Mouse (Mus musculus) T-helper 17 cell (primary cell): ENCODE results near the gene Kti12.

ENCODE experiments used
- in situ Hi-C, 2 experiments: fragments of 300-600 bp; cut with MboI, MseI; formaldehyde crosslinking; loops; 1 replicate in 1 of 2; 2 replicates in 1 of 2; pipeline ENCODE4 v1.15.1; 2025; ENCODE audit warnings: high pct_unique_total_duplicates in 2 of 2

Gene Kti12

GRCm38 (mm10) chr4:108847715-108848504 lies at the start of gene Kti12:
Gene Kti12, plus strand, starts transcription at chr4:108847785.
- in situ Hi-C loops = loop anchor here in 1 of 2 experiments (25.0 kb wide), 1 partner anchor 814 kb away; the partner anchor contains the start of gene Cdkn2c

GRCm38 (mm10) chr4:108798083-108798830 lies 49.3 kb upstream of the Kti12 start:
- in situ Hi-C loops = loop anchor here in 1 of 2 experiments (5.0 kb wide), 1 partner anchor 179 kb away; no protein-coding TSS in a partner anchor

GRCm38 (mm10) chr4:108803535-108803934 lies 44.0 kb upstream of the Kti12 start:
- in situ Hi-C loops = no loop called here

GRCm38 (mm10) chr4:108811142-108811541 lies 36.4 kb upstream of the Kti12 start:
- in situ Hi-C loops = no loop called here

GRCm38 (mm10) chr4:108811550-108811949 lies 36.0 kb upstream of the Kti12 start:
- in situ Hi-C loops = no loop called here

GRCm38 (mm10) chr4:108825677-108826076 lies 21.9 kb upstream of the Kti12 start:
- in situ Hi-C loops = loop anchor here in 1 of 2 experiments (25.0 kb wide), 1 partner anchor 837 kb away; the partner anchor contains the start of gene Cdkn2c

- in situ Hi-C loops = loop anchor here in 1 of 2 experiments (25.0 kb wide), 1 partner anchor 836 kb away; the partner anchor contains the start of gene Cdkn2c
Measured at GRCm38 (mm10) chr4:108826096-108826495, 21.5 kb upstream of the Kti12 start.

GRCm38 (mm10) chr4:108826643-108827042 lies 20.9 kb upstream of the Kti12 start:
- in situ Hi-C loops = loop anchor here in 1 of 2 experiments (25.0 kb wide), 1 partner anchor 836 kb away; the partner anchor contains the start of gene Cdkn2c

- in situ Hi-C loops = loop anchor here in 1 of 2 experiments (25.0 kb wide), 1 partner anchor 832 kb away; the partner anchor contains the start of gene Cdkn2c
Measured at GRCm38 (mm10) chr4:108830698-108831097, 16.9 kb upstream of the Kti12 start.

GRCm38 (mm10) chr4:108832916-108833827 lies 14.4 kb upstream of the Kti12 start, which contains the start of gene Btf3l4:
Gene Btf3l4, minus strand, starts transcription at chr4:108833614.
- in situ Hi-C loops = loop anchor here in 1 of 2 experiments (25.0 kb wide), 1 partner anchor 829 kb away; the partner anchor contains the start of gene Cdkn2c

- in situ Hi-C loops = loop anchor here in 1 of 2 experiments (25.0 kb wide), 1 partner anchor 829 kb away; the partner anchor contains the start of gene Cdkn2c
Measured at GRCm38 (mm10) chr4:108833828-108834114, 13.8 kb upstream of the Kti12 start.

GRCm38 (mm10) chr4:108834115-108834970 lies 13.2 kb upstream of the Kti12 start, which contains the start of gene Txndc12:
Gene Txndc12, plus strand, starts transcription at chr4:108834601.
- in situ Hi-C loops = loop anchor here in 1 of 2 experiments (25.0 kb wide), 1 partner anchor 828 kb away; the partner anchor contains the start of gene Cdkn2c

GRCm38 (mm10) chr4:108834971-108835311 lies 12.6 kb upstream of the Kti12 start:
- in situ Hi-C loops = loop anchor here in 1 of 2 experiments (25.0 kb wide), 1 partner anchor 827 kb away; the partner anchor contains the start of gene Cdkn2c

- in situ Hi-C loops = loop anchor here in 1 of 2 experiments (25.0 kb wide), 1 partner anchor 827 kb away; the partner anchor contains the start of gene Cdkn2c
Measured at GRCm38 (mm10) chr4:108835496-108835895, 12.1 kb upstream of the Kti12 start.

GRCm38 (mm10) chr4:108838031-108838430 lies 9.6 kb upstream of the Kti12 start:
- in situ Hi-C loops = loop anchor here in 1 of 2 experiments (25.0 kb wide), 1 partner anchor 824 kb away; the partner anchor contains the start of gene Cdkn2c

- in situ Hi-C loops = loop anchor here in 1 of 2 experiments (25.0 kb wide), 1 partner anchor 820 kb away; the partner anchor contains the start of gene Cdkn2c
Measured at GRCm38 (mm10) chr4:108841920-108842578, 5.5 kb upstream of the Kti12 start.

- in situ Hi-C loops = loop anchor here in 1 of 2 experiments (25.0 kb wide), 1 partner anchor 819 kb away; the partner anchor contains the start of gene Cdkn2c
Measured at GRCm38 (mm10) chr4:108843336-108843735, 4.2 kb upstream of the Kti12 start.

- in situ Hi-C loops = loop anchor here in 1 of 2 experiments (25.0 kb wide), 1 partner anchor 816 kb away; the partner anchor contains the start of gene Cdkn2c
Measured at GRCm38 (mm10) chr4:108845824-108846569, 1.6 kb upstream of the Kti12 start.
